In genomic region chr2:35297703-35298332, GRCm38 (mm10) we compare ENCODE assay signal across 7 mouse cellular contexts. TPM values are rescaled to one million over a fixed set of nuclear protein-coding genes. Genes with fewer than 3 reads are reported as not detected.
DNase-seq lines count a peak whose midpoint lies in the region; ATAC-seq and TF ChIP-seq lines count a peak whose summit lies in the region.

No protein-coding gene starts in this region.

- H3K9me3 ChIP-seq in intestine, embryonic 14.5 days (ENCODE audit: control insufficient read depth, low read length) = no peaks in the 10 kb centered on the region
- H3K9me3 ChIP-seq in midbrain, embryonic 13.5 days = no peaks in the 10 kb centered on the region

- no peak overlapping the region for H3K27ac ChIP-seq in cortical plate, adult 2 months (ENCODE audit: insufficient read depth, low read length)
- H3K27ac ChIP-seq in intestine, embryonic 14.5 days (ENCODE audit: low read depth) = no peak overlapping the region
- H3K27ac ChIP-seq in midbrain, embryonic 13.5 days = no peak overlapping the region
- H3K27ac ChIP-seq in small intestine, adult 2 months (ENCODE audit: insufficient read depth, low read depth, low read length) = no peak overlapping the region

- no peaks in the 10 kb centered on the region for H3K4me1 ChIP-seq in cortical plate, adult 2 months (ENCODE audit: control insufficient read depth, insufficient read depth, low read length)
- peaks cover 9% of the 10 kb centered on the region; the same call in 1 of the 2 replicates for H3K4me1 ChIP-seq in intestine, embryonic 14.5 days (replicated peaks; ENCODE audit: control insufficient read depth, insufficient read depth, low read length)
- no peaks in the 10 kb centered on the region for H3K4me1 ChIP-seq in midbrain, embryonic 13.5 days (replicated peaks)
- peaks cover 6% of the 10 kb centered on the region; the same call in 1 of the 2 replicates for H3K4me1 ChIP-seq in small intestine, adult 2 months (ENCODE audit: control insufficient read depth, insufficient read depth, insufficient read length, low read length)

- peaks cover 37% of the 10 kb centered on the region for H3K36me3 ChIP-seq in intestine, embryonic 14.5 days (ENCODE audit: control insufficient read depth, insufficient read depth, low read length)
- H3K36me3 ChIP-seq in midbrain, embryonic 13.5 days = no peaks in the 10 kb centered on the region
- peaks cover 17% of the 10 kb centered on the region for H3K36me3 ChIP-seq in small intestine, adult 2 months (ENCODE audit: control insufficient read depth, insufficient read depth, low read length)

- WGBS in intestine, embryonic 14.5 days = 28% methylated on average over 15 of the region's 15 CpGs
- WGBS in midbrain, embryonic 13.5 days = 24% methylated on average over 15 of the region's 15 CpGs
- WGBS in small intestine, adult 2 months = 21% methylated on average over 15 of the region's 15 CpGs

- peak; percentile 68 to 75 for DNase-seq in adrenal gland, adult 18-20 months (ENCODE audit: low spot score in 2 of 2)
- DNase-seq in gastrocnemius, adult 8-10 months (ENCODE audit: low spot score in 2 of 2) = peak; percentile 42 to 62
- peak; percentile 87 for DNase-seq in intestine, embryonic 14.5 days (ENCODE audit: low spot score)
- DNase-seq in left cerebral cortex, postnatal 4 days = peak; percentile 83

- intact Hi-C loops in left cerebral cortex, postnatal 4 days (cut with DNase I) = loop anchor here (2.0 to 10.0 kb wide), 3 partner anchors 57 to 627 kb away; partner anchors contain the start of gene 4930402F06Rik

- no peak overlapping the region for H3K4me3 ChIP-seq in cortical plate, adult 2 months (ENCODE audit: insufficient read depth, low read length)
- H3K4me3 ChIP-seq in intestine, embryonic 14.5 days (ENCODE audit: low read depth, low read length) = no peak overlapping the region
- no peak overlapping the region for H3K4me3 ChIP-seq in midbrain, embryonic 13.5 days (replicated peaks)
- no peak overlapping the region for H3K4me3 ChIP-seq in small intestine, adult 2 months (ENCODE audit: low read depth, low read length)

- no peaks in the 10 kb centered on the region for H3K27me3 ChIP-seq in intestine, embryonic 14.5 days (replicated peaks; ENCODE audit: control insufficient read depth, insufficient read depth, low read length)
- H3K27me3 ChIP-seq in midbrain, embryonic 13.5 days = no peaks in the 10 kb centered on the region
- H3K27me3 ChIP-seq in small intestine, adult 2 months (ENCODE audit: control insufficient read depth, insufficient read depth, low read length) = no peaks in the 10 kb centered on the region

- peak; percentile 84 for ATAC-seq in intestine, embryonic 14.5 days (replicated peaks; ENCODE audit: low FRiP score, low TSS enrichment, low read depth)
- ATAC-seq in midbrain, embryonic 13.5 days = peak; percentile 85

- no peak overlapping the region for H3K9ac ChIP-seq in intestine, embryonic 14.5 days (ENCODE audit: low read length)
- H3K9ac ChIP-seq in midbrain, embryonic 13.5 days (replicated peaks) = no peak overlapping the region

- TF ChIP-seq CTCF in cortical plate, adult 2 months (IDR thresholded peaks at IDR 0.05; ENCODE audit: extremely low read depth, insufficient read depth, low read length) = peak; percentile 99
- TF ChIP-seq CTCF in small intestine, adult 2 months (IDR thresholded peaks at IDR 0.05; ENCODE audit: extremely low read depth, insufficient read length, insufficient replicate concordance, low read depth, low read length) = peak; percentile 99

- no peak overlapping the region for H3K4me2 ChIP-seq in intestine, embryonic 14.5 days (ENCODE audit: low read length)
- H3K4me2 ChIP-seq in midbrain, embryonic 13.5 days (replicated peaks) = no peak overlapping the region

- no peak for TF ChIP-seq POLR2A in cortical plate, adult 2 months (IDR thresholded peaks at IDR 0.05; ENCODE audit: extremely low read depth, insufficient read depth, low read length)
- no peak for TF ChIP-seq POLR2A in small intestine, adult 2 months (IDR thresholded peaks at IDR 0.05; ENCODE audit: low read depth, low read length)

RNA-seq across cellular contexts. Expression of gene Stom, which starts 39.0 kb away (rescaled TPM):
- total RNA-seq in adrenal gland, adult 18-20 months (2021) = 10 to 100 TPM; 46.9 to 80.6 TPM
- 12.7 and 14.7 TPM in 2 replicates for polyA plus RNA-seq in cortical plate, adult 2 months (2012; rRNA removed)
- total RNA-seq in gastrocnemius, adult 8-10 months (2022) = 10 to 100 TPM; 25.3 to 27.8 (median 26.6) TPM
- polyA plus RNA-seq in intestine, embryonic 14.5 days (2014; fragmentation: Nextera tagmentation; extraction: Ambion mirVana) = 62.7 and 77.2 TPM in 2 replicates
- 10 to 100 TPM in 1 of 2 experiments, 1 to 10 TPM in 1; 7.0 to 10.5 TPM for total RNA-seq in left cerebral cortex, postnatal 4 days (2021)
- 9.4 and 9.7 TPM in 2 replicates for polyA plus RNA-seq in midbrain, embryonic 13.5 days (2015; fragmentation: Nextera tagmentation; extraction: Ambion mirVana)
- 19.9 and 55.4 TPM in 2 replicates for polyA plus RNA-seq in small intestine, adult 2 months (2012; rRNA removed)

RNA-seq across cellular contexts. Expression of gene Gsn, which starts 41.6 kb away (rescaled TPM):
- total RNA-seq in adrenal gland, adult 18-20 months (2021) = 100 to 1,000 TPM; 364 to 767 TPM
- polyA plus RNA-seq in cortical plate, adult 2 months (2012; rRNA removed) = 96.0 and 134 TPM in 2 replicates
- total RNA-seq in gastrocnemius, adult 8-10 months (2022) = 100 to 1,000 TPM; 276 to 604 (median 428) TPM
- 190 and 194 TPM in 2 replicates for polyA plus RNA-seq in intestine, embryonic 14.5 days (2014; fragmentation: Nextera tagmentation; extraction: Ambion mirVana)
- total RNA-seq in left cerebral cortex, postnatal 4 days (2021) = 10 to 100 TPM; 20.0 to 20.7 TPM
- polyA plus RNA-seq in midbrain, embryonic 13.5 days (2015; fragmentation: Nextera tagmentation; extraction: Ambion mirVana) = 14.1 and 18.0 TPM in 2 replicates
- polyA plus RNA-seq in small intestine, adult 2 months (2012; rRNA removed) = 198 and 205 TPM in 2 replicates
